Mouse (Mus musculus): Measurements from ENCODE around the gene Krtap5-4. TPM values are rescaled to one million over a fixed set of nuclear protein-coding genes. Genes with fewer than 3 reads are reported as not detected.

Krtap5-4 gene
- polyA plus RNA-seq, 1 experiment from 2014 or later, result not detected

DNA sequence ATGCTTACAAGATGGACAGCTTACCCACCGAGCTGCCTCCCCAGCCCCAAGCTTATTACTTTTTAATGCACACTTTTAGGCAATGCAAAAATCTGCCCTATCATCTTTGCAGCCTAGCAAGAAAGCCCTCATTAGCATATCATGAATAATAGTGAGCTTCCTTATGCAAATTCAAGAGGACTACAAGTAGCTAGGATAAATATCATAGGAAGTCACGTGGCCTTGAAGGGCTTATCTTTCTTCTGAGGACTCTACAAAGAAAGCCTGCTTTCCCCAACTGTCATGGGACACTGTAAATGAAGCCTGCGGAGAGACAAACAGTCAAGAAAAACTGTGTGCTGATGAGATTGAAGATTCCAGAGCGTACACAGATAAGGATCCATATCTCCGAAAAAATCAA is 48.2 kb downstream of the Krtap5-4 start:
- no peak overlapping the region for H3K4me3 ChIP-seq
- no peak for ATAC-seq (ENCODE audit: low FRiP score)

GRCm38 (mm10) chr7:142353854-142354253 is 50.5 kb downstream of the Krtap5-4 start:
- no peak overlapping the region for H3K4me3 ChIP-seq
- H3K27me3 ChIP-seq, result peaks cover 6% of the 10 kb centered on the region; the same call in 1 of the 2 replicates
- H3K27ac ChIP-seq, result no peak overlapping the region
- H3K4me1 ChIP-seq (replicated peaks), result peaks cover 10% of the 10 kb centered on the region
- 83% methylated on average over 5 of the region's 5 CpGs for WGBS
- no peak overlapping the region for H3K9ac ChIP-seq
- no peaks in the 10 kb centered on the region for H3K9me3 ChIP-seq
- H3K36me3 ChIP-seq, result no peaks in the 10 kb centered on the region
- no peak for ATAC-seq (ENCODE audit: low FRiP score)
- no peak overlapping the region for H3K4me2 ChIP-seq

More for the DNA sequence above, 48.2 kb downstream of the Krtap5-4 start:
- WGBS, result 63% methylated on average over 5 of the region's 5 CpGs
- H3K27me3 ChIP-seq, result 0 out of 2 replicates have a peak, but pooled peaks cover 6% of the 10 kb centered on the region
- no peaks in the 10 kb centered on the region for H3K36me3 ChIP-seq
- H3K4me2 ChIP-seq, result no peak overlapping the region
- peaks cover 10% of the 10 kb centered on the region for H3K4me1 ChIP-seq (replicated peaks)
- no peaks in the 10 kb centered on the region for H3K9me3 ChIP-seq
- H3K9ac ChIP-seq, result no peak overlapping the region
- H3K27ac ChIP-seq, result no peak overlapping the region

Other genes starting within 250 kb of the Krtap5-4 start
- gene Mob2, start 242.5 kb upstream of the Krtap5-4 start, polyA plus RNA-seq (2015; fragmentation: Nextera tagmentation; extraction: Ambion mirVana), result 53.0 and 53.5 TPM in 2 replicates
- 87.3 and 90.2 TPM in 2 replicates for gene Dusp8, start 207.7 kb upstream of the Krtap5-4 start, polyA plus RNA-seq (2015; fragmentation: Nextera tagmentation; extraction: Ambion mirVana)
- 0.27 and 0.32 TPM in 2 replicates for gene Gm45618, start 182.8 kb upstream of the Krtap5-4 start, polyA plus RNA-seq (2015; fragmentation: Nextera tagmentation; extraction: Ambion mirVana)
- not detected in 2 replicates for gene Gm39115, start 167.5 kb upstream of the Krtap5-4 start, polyA plus RNA-seq (2015; fragmentation: Nextera tagmentation; extraction: Ambion mirVana)
- gene Gm45337, start 158.9 kb upstream of the Krtap5-4 start, polyA plus RNA-seq (2015; fragmentation: Nextera tagmentation; extraction: Ambion mirVana), result not detected in 2 replicates
- not detected in 2 replicates for gene Gm29735, start 146.4 kb upstream of the Krtap5-4 start, polyA plus RNA-seq (2015; fragmentation: Nextera tagmentation; extraction: Ambion mirVana)
- not detected in 2 replicates for gene Gm4553, start 137.8 kb upstream of the Krtap5-4 start, polyA plus RNA-seq (2015; fragmentation: Nextera tagmentation; extraction: Ambion mirVana)
- not detected in 2 replicates for gene Krtap5-2, start 127.5 kb upstream of the Krtap5-4 start, polyA plus RNA-seq (2015; fragmentation: Nextera tagmentation; extraction: Ambion mirVana)
- not detected in 2 replicates for gene Gm10153, start 113.2 kb upstream of the Krtap5-4 start, polyA plus RNA-seq (2015; fragmentation: Nextera tagmentation; extraction: Ambion mirVana)
- not detected in 2 replicates for gene Krtap5-3, start 102.2 kb upstream of the Krtap5-4 start, polyA plus RNA-seq (2015; fragmentation: Nextera tagmentation; extraction: Ambion mirVana)
- gene Gm7579, start 91.7 kb upstream of the Krtap5-4 start, polyA plus RNA-seq (2015; fragmentation: Nextera tagmentation; extraction: Ambion mirVana), result not detected in 2 replicates
- gene Krtap5-5, start 73.6 kb upstream of the Krtap5-4 start, polyA plus RNA-seq (2015; fragmentation: Nextera tagmentation; extraction: Ambion mirVana), result not detected in 2 replicates
- gene Gm40460, start 62.5 kb upstream of the Krtap5-4 start, polyA plus RNA-seq (2015; fragmentation: Nextera tagmentation; extraction: Ambion mirVana), result not detected in 2 replicates
- gene Gm2431, start 45.2 kb upstream of the Krtap5-4 start, polyA plus RNA-seq (2015; fragmentation: Nextera tagmentation; extraction: Ambion mirVana), result not detected in 2 replicates
- not detected in 2 replicates for gene Gm4559, start 29.2 kb upstream of the Krtap5-4 start, polyA plus RNA-seq (2015; fragmentation: Nextera tagmentation; extraction: Ambion mirVana)
- gene Krtap5-1, start 6.4 kb upstream of the Krtap5-4 start, polyA plus RNA-seq (2015; fragmentation: Nextera tagmentation; extraction: Ambion mirVana), result not detected in 2 replicates
- 2.3 and 2.6 TPM in 2 replicates for gene Ifitm10, start 70.2 kb downstream of the Krtap5-4 start, polyA plus RNA-seq (2015; fragmentation: Nextera tagmentation; extraction: Ambion mirVana)
- 0.36 TPM in 1 of 2 replicates, not detected in the other for gene Gm49369, start 79.1 kb downstream of the Krtap5-4 start, polyA plus RNA-seq (2015; fragmentation: Nextera tagmentation; extraction: Ambion mirVana)
- 270 and 293 TPM in 2 replicates for gene Ctsd, start 84.5 kb downstream of the Krtap5-4 start, polyA plus RNA-seq (2015; fragmentation: Nextera tagmentation; extraction: Ambion mirVana)
- gene Syt8, start 131.3 kb downstream of the Krtap5-4 start, polyA plus RNA-seq (2015; fragmentation: Nextera tagmentation; extraction: Ambion mirVana), result not detected in 2 replicates
- 1.4 and 1.8 TPM in 2 replicates for gene Tnni2, start 138.3 kb downstream of the Krtap5-4 start, polyA plus RNA-seq (2015; fragmentation: Nextera tagmentation; extraction: Ambion mirVana)
- 5.1 and 6.8 TPM in 2 replicates for gene Lsp1, start 157.3 kb downstream of the Krtap5-4 start, polyA plus RNA-seq (2015; fragmentation: Nextera tagmentation; extraction: Ambion mirVana)
- gene Tnnt3, start 195.3 kb downstream of the Krtap5-4 start, polyA plus RNA-seq (2015; fragmentation: Nextera tagmentation; extraction: Ambion mirVana), result 1.1 and 2.5 TPM in 2 replicates
- 16.9 and 19.5 TPM in 2 replicates for gene Mrpl23, start 229.1 kb downstream of the Krtap5-4 start, polyA plus RNA-seq (2015; fragmentation: Nextera tagmentation; extraction: Ambion mirVana)